Mouse (Mus musculus): ENCODE data around the gene Tnfrsf9. TPM values are rescaled to one million over a fixed set of nuclear protein-coding genes. Genes with fewer than 3 reads are reported as not detected.
A peak's percentile ranks its signal among the peaks of the same experiment; 100 is the strongest.

The Tnfrsf9 gene
- polyA plus RNA-seq, 1 experiment from 2014 or later: 0.18 TPM

GRCm38 (mm10) chr4:150888492-150888891, 25.9 kb upstream of the Tnfrsf9 start:
- DNase-seq (ENCODE audit: low spot score, missing footprints) (no peak), ATAC-seq (ENCODE audit: low FRiP score) (no peak)
- Histone ChIP-seq H3K4me3 (ENCODE audit: low read depth, low read length) (no peak overlapping the region), H3K27me3 (ENCODE audit: control insufficient read depth, insufficient read depth, low read length) (no peaks in the 10 kb centered on the region), H3K36me3 (ENCODE audit: control insufficient read depth, insufficient read depth, low read length) (no peaks in the 10 kb centered on the region), H3K4me1 (ENCODE audit: control insufficient read depth, insufficient read depth, low read length) (no peaks in the 10 kb centered on the region), H3K27ac (ENCODE audit: low read depth, low read length) (no peak overlapping the region), H3K9ac (ENCODE audit: low read length) (no peak overlapping the region), H3K9me3 (ENCODE audit: control insufficient read depth, low read length) (no peaks in the 10 kb centered on the region), H3K4me2 (no peak overlapping the region)
- 86% methylated on average over 4 of the region's 4 CpGs for WGBS

DNA sequence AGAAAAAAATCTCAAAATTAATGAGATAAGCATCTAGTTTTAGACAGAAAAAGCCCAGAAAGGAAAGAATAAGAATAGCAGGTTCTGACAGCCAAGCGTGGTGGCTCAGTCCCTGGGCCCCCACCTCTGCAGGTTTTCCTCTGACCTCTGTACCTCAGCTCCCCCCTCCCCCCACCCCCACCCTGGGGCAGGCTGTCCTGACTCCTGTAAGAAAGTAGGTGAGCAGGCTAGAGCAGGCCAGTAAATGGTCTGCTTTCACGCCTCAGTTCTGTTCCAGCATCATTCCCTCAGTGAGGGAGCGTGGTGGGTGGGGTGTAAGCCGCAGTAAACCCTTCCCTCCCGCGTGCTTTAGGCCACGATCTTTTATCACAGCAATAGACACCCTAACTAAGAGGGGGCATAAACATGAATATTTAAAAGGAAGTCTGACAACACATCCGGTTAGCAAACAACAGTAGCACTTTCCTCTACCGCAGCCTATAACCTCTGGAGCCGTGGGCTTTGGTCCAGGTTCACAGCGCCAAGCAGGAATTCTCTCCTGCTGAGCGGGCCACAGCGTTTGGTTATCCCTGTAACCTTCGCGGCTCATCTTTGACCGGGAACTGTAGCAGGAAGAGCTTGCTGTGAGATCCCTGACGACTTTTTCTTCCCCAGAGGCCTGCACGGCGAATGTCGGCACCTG, 24.9 kb upstream of the Tnfrsf9 start:
- Histone ChIP-seq H3K27me3 (ENCODE audit: control insufficient read depth, insufficient read depth, low read length) (no peaks in the 10 kb centered on the region), H3K4me2 (no peak overlapping the region), H3K4me3 (ENCODE audit: low read depth, low read length) (no peak overlapping the region), H3K9ac (ENCODE audit: low read length) (no peak overlapping the region), H3K36me3 (ENCODE audit: control insufficient read depth, insufficient read depth, low read length) (no peaks in the 10 kb centered on the region), H3K9me3 (ENCODE audit: control insufficient read depth, low read length) (no peaks in the 10 kb centered on the region), H3K4me1 (ENCODE audit: control insufficient read depth, insufficient read depth, low read length) (no peaks in the 10 kb centered on the region), H3K27ac (ENCODE audit: low read depth, low read length) (no peak overlapping the region)
- DNase-seq (ENCODE audit: low spot score, missing footprints): no peak
- no peak for ATAC-seq (ENCODE audit: low FRiP score)
- 50% methylated on average over 20 of the region's 20 CpGs for WGBS

- Histone ChIP-seq H3K4me2 (no peak overlapping the region), H3K4me1 (ENCODE audit: control insufficient read depth, insufficient read depth, low read length) (no peaks in the 10 kb centered on the region), H3K9ac (ENCODE audit: low read length) (no peak overlapping the region), H3K27me3 (ENCODE audit: control insufficient read depth, insufficient read depth, low read length) (no peaks in the 10 kb centered on the region), H3K4me3 (ENCODE audit: low read depth, low read length) (no peak overlapping the region), H3K9me3 (ENCODE audit: control insufficient read depth, low read length) (no peaks in the 10 kb centered on the region), H3K36me3 (ENCODE audit: control insufficient read depth, insufficient read depth, low read length) (no peaks in the 10 kb centered on the region), H3K27ac (ENCODE audit: low read depth, low read length) (no peak overlapping the region)
- 78% methylated on average over 13 of the region's 13 CpGs for WGBS
- no peak for ATAC-seq (ENCODE audit: low FRiP score)
- DNase-seq (ENCODE audit: low spot score, missing footprints): no peak
Measured at GRCm38 (mm10) chr4:150889955-150890315, 24.4 kb upstream of the Tnfrsf9 start.

DNA sequence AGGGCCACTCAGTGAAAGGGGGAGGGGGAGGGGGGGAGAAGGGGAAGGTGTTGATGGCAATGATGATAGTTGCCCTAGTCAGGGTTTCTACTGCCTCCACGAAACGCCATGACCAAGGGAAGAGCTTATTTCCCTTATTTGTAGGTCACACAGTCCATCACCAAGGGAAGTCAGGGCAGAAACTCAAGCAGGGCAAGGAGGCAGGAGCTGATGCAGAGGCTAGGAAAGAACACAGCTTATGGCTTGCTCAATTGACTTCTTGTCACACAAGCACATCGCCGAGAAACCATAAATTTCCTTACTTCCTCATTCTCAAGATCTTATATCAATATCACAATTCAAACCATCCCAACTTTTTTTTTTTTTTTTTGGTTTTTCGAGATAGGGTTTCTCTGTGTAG, 23.1 kb upstream of the Tnfrsf9 start:
- 80% methylated on average over 5 of the region's 5 CpGs for WGBS
- ATAC-seq (ENCODE audit: low FRiP score) (no peak), DNase-seq (ENCODE audit: low spot score, missing footprints) (no peak)
- Histone ChIP-seq H3K4me1 (ENCODE audit: control insufficient read depth, insufficient read depth, low read length) (no peaks in the 10 kb centered on the region), H3K36me3 (ENCODE audit: control insufficient read depth, insufficient read depth, low read length) (no peaks in the 10 kb centered on the region; the same call in 1 of the 2 replicates), H3K27ac (ENCODE audit: low read depth, low read length) (no peak overlapping the region), H3K9me3 (ENCODE audit: control insufficient read depth, low read length) (no peaks in the 10 kb centered on the region), H3K9ac (ENCODE audit: low read length) (no peak overlapping the region), H3K4me3 (ENCODE audit: low read depth, low read length) (no peak overlapping the region), H3K27me3 (ENCODE audit: control insufficient read depth, insufficient read depth, low read length) (no peaks in the 10 kb centered on the region), H3K4me2 (no peak overlapping the region)

DNA sequence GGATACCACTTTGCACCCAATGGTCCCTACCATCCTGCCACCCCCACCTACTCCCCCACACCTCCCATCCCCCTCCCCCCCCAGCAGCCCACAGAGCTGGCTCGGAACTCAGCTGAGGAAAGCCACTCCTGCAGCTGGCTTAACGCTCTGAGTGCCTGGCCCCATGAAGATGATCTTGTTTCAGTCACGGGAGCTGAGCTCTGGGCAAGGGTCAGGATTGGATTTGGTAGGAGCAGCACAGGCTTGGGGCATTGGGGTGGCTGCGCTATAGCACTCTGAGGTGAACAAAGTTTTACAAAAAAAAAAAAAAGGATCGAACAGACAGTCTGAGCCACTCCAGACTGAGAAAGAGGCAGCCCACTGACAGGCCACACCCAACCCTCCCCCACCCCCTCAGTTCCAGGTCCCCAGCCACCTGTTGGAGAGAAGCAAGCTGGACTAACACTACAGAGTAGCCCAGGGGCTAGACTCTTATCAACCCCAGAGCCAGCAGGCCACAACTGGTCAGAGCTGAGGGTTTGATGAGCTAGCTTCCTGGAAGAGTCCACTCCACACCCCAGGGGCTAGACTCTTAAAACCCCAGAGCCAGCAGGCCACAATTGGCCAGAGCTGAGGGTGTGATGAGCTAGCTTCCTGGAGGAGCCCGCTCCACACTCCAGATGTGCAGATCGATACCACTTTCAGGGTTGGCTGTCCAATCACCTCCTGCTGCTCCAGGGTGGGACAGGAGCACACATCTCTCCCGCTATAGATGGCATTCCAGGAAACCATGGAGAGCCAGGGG, 19.5 kb upstream of the Tnfrsf9 start:
- Histone ChIP-seq H3K9me3 (ENCODE audit: control insufficient read depth, low read length) (no peaks in the 10 kb centered on the region), H3K9ac (ENCODE audit: low read length) (no peak overlapping the region), H3K36me3 (ENCODE audit: control insufficient read depth, insufficient read depth, low read length) (peaks cover 8% of the 10 kb centered on the region), H3K27ac (ENCODE audit: low read depth, low read length) (no peak overlapping the region), H3K4me1 (ENCODE audit: control insufficient read depth, insufficient read depth, low read length) (no peaks in the 10 kb centered on the region), H3K4me3 (ENCODE audit: low read depth, low read length) (no peak overlapping the region), H3K4me2 (no peak overlapping the region), H3K27me3 (ENCODE audit: control insufficient read depth, insufficient read depth, low read length) (no peaks in the 10 kb centered on the region)
- ATAC-seq (ENCODE audit: low FRiP score): no peak
- peak; percentile 44 for DNase-seq (ENCODE audit: low spot score, missing footprints)
- WGBS: 77% methylated on average over 8 of the region's 8 CpGs

GRCm38 (mm10) chr4:150896896-150897624, 17.3 kb upstream of the Tnfrsf9 start:
- no peaks in the 10 kb centered on the region for H3K9me3 ChIP-seq (ENCODE audit: control insufficient read depth, low read length)
- H3K9ac ChIP-seq (ENCODE audit: low read length): no peak overlapping the region
- no peak for ATAC-seq (ENCODE audit: low FRiP score)
- DNase-seq (ENCODE audit: low spot score, missing footprints): peak; percentile 73
- 96% methylated on average over 26 of the region's 26 CpGs for WGBS
- no peak overlapping the region for H3K4me3 ChIP-seq (ENCODE audit: low read depth, low read length)
- no peaks in the 10 kb centered on the region for H3K4me1 ChIP-seq (ENCODE audit: control insufficient read depth, insufficient read depth, low read length)
- H3K36me3 ChIP-seq (ENCODE audit: control insufficient read depth, insufficient read depth, low read length): peaks cover 16% of the 10 kb centered on the region
- H3K27me3 ChIP-seq (ENCODE audit: control insufficient read depth, insufficient read depth, low read length): no peaks in the 10 kb centered on the region
- H3K27ac ChIP-seq (ENCODE audit: low read depth, low read length): no peak overlapping the region
- H3K4me2 ChIP-seq: no peak overlapping the region

- no peak overlapping the region for H3K27ac ChIP-seq (ENCODE audit: low read depth, low read length)
- DNase-seq (ENCODE audit: low spot score, missing footprints) (peak; percentile 92), ATAC-seq (ENCODE audit: low FRiP score) (0 out of 2 replicates have a peak, but pooled peaks have one; percentile 40)
- no peak overlapping the region for H3K4me3 ChIP-seq (ENCODE audit: low read depth, low read length)
- WGBS: 62% methylated on average over 13 of the region's 13 CpGs
- no peak overlapping the region for H3K4me2 ChIP-seq
- H3K9ac ChIP-seq (ENCODE audit: low read length): no peak overlapping the region
- peaks cover 18% of the 10 kb centered on the region for H3K36me3 ChIP-seq (ENCODE audit: control insufficient read depth, insufficient read depth, low read length)
- no peaks in the 10 kb centered on the region for H3K9me3 ChIP-seq (ENCODE audit: control insufficient read depth, low read length)
- no peaks in the 10 kb centered on the region for H3K27me3 ChIP-seq (ENCODE audit: control insufficient read depth, insufficient read depth, low read length)
- no peaks in the 10 kb centered on the region for H3K4me1 ChIP-seq (ENCODE audit: control insufficient read depth, insufficient read depth, low read length)
Measured at GRCm38 (mm10) chr4:150898716-150899365, 15.5 kb upstream of the Tnfrsf9 start.

DNA sequence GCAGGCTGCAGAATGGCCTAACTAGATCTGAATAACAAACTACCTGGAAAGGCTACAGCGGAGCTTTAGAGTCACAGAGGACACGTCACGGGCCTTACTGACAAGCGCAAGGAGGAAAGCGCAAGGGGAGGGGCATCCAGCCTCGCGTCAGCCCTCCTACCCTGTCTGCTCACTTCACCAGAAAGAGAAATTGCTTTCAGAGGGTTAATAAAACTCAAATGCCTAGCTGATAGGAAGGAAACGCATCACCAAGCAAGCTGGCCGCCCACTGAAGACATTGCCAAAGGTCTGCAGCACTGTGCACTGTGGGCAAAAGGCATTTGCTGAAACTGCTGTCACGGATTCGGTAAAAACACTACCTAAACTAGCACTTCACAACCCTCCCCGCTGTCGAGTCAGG, 13.9 kb upstream of the Tnfrsf9 start:
- no peak overlapping the region for H3K9ac ChIP-seq (ENCODE audit: low read length)
- no peaks in the 10 kb centered on the region for H3K27me3 ChIP-seq (ENCODE audit: control insufficient read depth, insufficient read depth, low read length)
- ATAC-seq (ENCODE audit: low FRiP score) (no peak), DNase-seq (ENCODE audit: low spot score, missing footprints) (peak; percentile 47)
- H3K36me3 ChIP-seq (ENCODE audit: control insufficient read depth, insufficient read depth, low read length): peaks cover 18% of the 10 kb centered on the region
- H3K4me2 ChIP-seq: no peak overlapping the region
- H3K9me3 ChIP-seq (ENCODE audit: control insufficient read depth, low read length): no peaks in the 10 kb centered on the region
- no peaks in the 10 kb centered on the region for H3K4me1 ChIP-seq (ENCODE audit: control insufficient read depth, insufficient read depth, low read length)
- WGBS: 95% methylated on average over 13 of the region's 13 CpGs
- H3K4me3 ChIP-seq (ENCODE audit: low read depth, low read length): no peak overlapping the region
- H3K27ac ChIP-seq (ENCODE audit: low read depth, low read length): no peak overlapping the region

All from midbrain, embryonic 11.5 days (tissue).